Mouse (Mus musculus): ENCODE data around the gene Os9.
"Not testable (repeated sequence)": the region's sequence is repeated elsewhere in the genome, so short reads cannot be mapped to it uniquely, and the experiment has no call there.

Gene Os9

DNA sequence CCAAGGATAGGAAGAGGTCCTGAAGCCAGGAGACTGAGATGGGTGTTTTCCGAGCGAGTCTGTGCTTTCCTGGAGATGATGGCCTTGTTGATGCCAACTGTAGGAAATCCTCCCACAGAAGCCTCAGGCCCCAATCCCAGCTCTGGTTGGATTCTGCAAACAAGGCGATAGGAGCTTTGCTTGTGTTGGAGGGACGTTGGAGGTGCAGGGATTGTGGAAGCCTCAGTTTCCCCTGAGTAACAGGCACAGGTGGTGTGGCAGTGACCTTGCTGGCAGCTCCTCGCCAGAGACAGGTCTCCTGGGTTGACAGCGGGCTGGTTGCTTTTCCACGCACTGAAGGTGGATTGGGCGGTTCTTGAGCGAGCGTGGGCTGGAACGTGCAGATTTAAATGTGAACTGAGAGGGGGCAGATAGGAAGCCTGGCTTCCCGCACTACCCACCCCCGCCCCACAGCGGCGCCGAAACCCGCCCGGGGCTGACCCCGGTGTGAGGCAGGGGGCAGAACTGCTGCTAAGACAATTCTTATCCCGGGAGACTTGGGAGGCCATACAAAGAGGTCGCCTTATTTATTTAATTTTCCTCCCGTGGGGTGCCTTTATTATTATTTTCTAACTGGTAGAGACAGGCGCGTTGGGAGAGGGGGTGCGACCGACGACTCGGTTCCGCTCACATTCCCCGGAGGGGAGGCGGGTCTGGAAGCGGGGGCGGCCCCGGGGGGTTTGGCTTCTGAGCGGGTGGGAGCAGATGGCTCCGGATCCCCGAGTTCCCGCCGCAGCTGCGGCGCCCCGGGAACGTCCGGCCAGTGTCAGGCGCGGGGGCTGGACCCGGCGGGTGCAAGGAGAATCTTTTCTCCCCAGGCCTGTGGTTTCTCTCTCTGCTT, 39.8 kb downstream of the Os9 start:
- no peak for DNase-seq (ENCODE audit: low spot score)

DNA sequence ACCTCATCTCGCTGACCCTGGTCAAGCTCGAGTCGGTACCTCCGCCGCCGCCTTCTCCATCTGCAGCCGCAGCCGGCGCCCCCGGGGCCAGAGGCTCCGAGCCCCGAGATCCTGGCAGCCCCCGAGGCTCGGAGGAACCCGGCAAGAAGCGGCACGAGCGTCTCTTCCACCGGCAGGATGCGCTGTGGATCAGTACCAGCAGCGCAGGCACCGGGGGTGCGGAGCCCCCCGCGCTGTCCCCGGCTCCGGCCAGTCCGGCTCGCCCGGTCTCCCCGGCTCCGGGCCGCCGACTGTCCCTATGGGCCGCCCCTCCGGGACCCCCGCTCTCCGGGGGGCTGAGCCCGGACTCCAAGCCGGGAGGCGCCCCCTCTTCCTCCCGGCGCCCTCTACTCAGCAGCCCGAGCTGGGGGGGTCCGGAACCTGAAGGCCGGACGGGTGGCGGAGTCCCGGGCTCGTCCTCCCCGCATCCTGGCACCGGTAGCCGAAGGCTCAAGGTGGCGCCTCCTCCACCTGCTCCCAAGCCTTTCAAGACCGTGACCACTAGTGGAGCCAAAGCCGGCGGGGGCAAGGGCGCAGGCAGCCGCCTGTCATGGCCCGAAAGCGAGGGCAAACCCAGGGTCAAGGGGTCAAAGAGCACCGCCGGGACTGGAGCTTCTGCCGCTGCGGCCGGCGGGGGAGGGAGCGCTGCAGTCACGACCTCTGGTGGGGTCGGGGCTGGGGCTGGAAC, 41.1 kb downstream of the Os9 start:
- DNase-seq (ENCODE audit: low spot score), result peak; percentile 63

DNA sequence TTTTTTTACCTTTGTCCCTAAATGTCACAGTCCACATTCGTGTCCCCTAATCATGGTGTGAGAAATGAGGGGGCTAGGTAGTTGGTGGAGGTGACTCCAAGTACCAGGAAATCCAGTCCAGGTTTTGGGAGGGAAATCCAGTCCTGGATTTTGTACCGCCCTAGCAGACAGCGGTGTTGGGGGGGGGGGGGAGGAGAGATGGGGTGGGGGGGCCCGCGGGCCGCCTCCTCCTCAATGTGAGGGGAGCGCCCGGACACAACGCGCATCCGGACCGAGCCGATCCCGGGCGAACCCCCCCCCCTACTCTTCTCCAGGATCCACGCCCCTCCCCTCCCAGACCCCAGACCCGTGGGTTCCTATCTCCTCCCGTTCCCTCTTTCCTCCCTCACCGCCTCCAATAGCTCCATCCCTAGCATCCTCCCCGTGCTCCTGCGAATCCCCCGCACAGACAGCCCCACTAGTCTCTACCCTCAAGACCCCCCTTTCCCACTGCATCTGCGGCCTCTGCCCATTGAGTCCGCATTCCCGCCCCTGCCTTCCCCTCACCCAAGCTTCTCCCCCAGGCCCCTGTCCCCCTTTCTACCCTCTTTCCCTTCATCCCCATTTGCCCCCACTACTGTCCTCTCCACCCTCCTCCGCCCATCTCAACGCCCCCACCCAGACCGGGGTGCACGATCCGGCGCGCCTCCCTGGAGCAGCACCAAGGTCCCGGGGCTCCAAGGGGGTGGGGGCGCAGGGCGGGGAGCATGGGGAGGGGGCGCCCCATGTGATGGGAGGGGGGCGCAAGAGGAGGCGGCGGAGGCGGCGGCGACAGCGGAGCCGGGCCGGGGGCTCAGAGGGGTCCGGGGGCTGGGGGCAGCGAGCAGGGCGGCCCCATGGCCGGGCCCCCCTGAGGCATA, 42.0 kb downstream of the Os9 start:
- DNase-seq (ENCODE audit: low spot score), result peak; percentile 64

DNA sequence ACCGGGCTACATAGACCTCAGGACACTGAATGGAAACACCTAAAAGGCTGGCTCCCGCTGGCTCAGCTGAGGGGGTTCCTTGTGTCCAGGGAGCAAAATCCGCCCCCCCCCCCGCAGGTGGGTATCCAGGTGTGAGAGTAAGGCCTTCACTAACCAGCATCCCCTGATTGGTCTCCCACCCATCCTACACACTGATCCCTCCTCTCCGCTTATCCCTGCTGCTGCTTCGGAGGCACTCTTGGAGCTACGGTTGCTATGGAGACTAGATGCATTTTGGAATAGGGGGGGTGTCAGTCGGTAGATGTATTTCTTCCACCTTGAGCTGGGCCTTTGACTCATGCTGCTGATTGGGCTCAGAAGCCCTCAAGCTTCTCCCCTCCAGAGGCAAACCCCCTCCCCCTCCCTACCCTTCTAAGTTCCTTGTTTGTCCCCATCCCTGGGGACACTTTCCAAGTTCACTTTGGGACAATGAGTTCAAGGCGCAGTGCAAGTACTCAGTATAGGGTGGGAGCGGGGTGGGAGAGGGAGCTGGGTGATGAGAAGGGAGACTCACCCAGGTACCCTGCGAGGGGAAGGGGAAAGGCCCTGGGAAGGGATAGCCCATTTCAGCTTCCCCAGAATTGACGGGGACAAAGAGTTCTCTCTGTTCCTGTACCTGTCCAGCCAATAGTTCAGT, 42.8 kb downstream of the Os9 start:
- no peak for DNase-seq (ENCODE audit: low spot score)

DNA sequence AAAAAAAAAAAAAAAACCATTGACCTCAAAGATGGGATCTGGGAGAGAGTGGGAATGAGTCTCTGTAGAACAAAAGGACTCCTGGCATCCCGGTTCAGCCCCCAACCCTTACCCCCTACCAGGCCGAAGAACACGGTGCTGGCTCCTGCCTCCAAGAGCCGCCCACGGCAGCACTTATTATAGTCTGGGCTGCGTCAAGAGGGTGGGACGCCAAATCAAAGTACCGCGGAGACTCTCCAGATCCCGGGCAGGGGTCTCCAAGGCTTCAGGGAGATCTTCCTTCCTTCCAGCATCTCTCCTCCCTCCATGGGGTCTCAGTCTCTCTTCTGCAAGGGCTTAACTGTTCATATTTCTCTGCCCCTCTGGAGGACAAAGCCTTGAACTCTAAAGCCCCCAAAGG, 43.4 kb downstream of the Os9 start:
- DNase-seq (ENCODE audit: low spot score), result no peak

DNA sequence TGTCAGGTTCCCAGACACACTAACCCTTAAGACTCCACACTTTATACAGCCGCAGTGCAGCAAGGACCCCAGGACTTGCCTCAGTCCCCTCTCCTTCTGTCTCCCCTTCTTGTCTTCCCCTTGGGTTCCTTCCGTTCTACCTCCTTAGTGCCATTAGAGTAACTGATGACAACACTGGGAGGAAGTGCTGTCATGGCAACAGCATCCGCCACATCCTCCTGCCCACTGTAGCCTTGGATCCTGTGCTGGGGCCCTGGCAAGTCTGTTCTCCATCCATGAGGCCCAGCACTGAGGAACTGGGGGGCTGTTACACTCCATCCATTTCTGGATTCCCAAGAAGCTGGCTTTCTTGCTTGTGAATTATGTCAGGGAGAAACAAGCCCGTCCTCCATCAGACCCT, 44.8 kb downstream of the Os9 start:
- DNase-seq (ENCODE audit: low spot score), result no peak

DNA sequence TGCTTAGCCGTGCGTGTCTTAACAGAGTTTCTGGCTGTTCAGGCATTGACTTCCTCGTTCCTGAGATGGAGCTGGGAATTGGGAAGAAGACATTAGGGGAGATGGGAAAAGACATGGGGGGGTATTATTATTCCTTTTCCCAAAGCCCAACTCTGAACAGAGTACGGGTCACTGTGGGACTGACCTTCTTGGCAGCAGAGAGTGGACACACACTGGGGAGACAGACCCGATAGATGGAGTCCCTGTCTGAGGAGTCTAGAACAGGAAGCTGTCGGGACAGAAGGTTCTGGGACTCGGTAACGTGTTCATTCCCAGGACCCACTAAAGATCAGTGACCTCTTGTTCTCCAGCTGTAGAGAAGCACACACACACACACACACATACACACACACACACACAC, 45.3 kb downstream of the Os9 start:
- no peak for DNase-seq (ENCODE audit: low spot score)

DNA sequence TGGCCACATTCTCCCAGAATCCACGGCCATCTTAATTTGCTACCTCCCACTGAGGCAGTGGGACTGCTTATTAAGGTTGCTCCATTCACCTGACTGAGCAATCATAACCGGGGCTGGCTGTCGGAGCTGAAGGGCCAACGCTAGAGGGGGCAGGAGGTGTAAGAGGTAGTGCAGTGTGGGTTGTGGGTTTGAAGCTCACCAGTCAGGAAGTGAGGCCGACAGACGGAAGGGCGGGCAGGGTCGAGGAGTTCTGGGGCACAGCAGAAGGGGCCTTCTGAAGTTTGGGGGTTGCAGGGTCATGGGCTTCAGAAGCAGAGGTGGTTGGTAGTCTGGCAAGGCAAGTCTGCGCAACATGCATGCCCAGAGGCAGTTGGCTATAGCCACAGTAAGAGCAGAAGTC, 45.9 kb downstream of the Os9 start, which contains the start of gene Agap2:
Gene Agap2 (plus strand): TSS at position 205 of the 400 bp plus-strand sequence.
- DNase-seq (ENCODE audit: low spot score), result no peak

DNA sequence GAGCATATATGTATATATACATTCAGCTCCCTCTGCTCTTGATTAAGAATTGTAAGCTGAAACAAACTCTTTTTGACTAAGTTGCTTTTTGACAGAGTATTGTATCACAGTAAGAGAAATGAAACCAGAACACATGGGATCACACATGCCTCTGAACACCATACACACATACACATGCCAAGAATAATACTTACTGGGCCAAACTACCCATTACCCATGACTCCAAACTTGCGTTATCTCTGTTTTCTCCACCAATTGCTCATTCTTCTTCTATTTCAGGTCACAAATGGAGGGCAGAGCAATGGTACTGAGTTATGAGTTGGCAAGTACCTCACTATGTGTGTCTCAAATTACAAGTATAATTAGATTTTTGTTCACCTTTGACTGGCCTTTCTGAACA, 47.0 kb downstream of the Os9 start:
- DNase-seq (ENCODE audit: low spot score), result no peak

DNA sequence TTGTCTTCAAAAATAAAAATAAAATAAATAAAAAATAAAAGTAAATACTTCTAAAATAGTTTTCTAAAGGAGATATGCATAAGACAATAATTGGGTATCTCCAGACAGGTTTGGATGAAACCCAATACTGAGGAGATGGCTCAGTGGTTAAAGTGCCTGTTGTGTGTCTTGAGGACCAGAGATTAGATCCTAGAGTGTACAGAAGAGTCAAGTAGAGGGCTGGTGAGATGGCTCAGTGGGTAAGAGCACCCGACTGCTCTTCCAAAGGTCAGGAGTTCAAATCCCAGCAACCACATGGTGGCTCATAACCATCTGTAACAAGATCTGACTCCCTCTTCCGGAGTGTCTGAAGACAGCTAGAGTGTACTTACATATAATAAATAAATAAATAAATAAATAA, 48.0 kb downstream of the Os9 start:
- not testable (repeated sequence) for DNase-seq (ENCODE audit: low spot score)

DNA sequence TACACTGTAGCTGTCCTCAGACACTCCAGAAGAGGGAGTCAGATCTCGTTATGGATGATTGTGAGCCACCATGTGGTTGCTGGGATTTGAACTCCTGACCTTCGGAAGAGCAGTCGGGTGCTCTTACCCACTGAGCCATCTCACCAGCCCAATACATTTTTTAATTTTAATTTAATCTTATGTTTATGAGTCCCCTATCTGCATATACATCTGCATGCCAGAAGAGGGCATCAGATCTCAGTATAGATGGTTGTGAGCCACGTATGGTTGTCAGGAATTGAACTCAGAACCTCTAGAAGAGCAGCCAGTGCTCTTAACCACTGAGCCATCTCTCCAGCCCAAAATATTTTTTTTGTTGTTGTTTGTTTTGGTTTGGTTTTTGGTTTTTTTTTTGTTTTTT, 48.7 kb downstream of the Os9 start:
- not testable (repeated sequence) for DNase-seq (ENCODE audit: low spot score)

DNA sequence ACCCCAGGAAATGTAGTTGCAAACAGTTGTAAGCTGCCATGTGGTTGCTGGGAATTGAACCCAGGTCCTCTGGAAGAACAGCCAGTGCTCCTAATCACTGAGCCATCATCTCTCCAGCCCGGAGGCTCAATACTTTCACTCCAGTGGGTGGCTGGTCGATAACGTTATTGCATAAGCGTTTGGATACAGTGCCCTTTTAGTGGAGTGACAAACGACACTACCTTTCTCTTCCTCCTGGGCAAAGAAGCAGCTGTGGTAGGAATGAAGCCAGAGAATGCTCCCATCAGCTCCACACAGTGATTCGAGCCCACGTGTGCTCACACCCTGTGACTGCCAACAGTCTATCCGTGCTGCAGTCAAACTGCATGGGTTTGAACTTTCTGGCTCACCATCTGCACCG, 49.7 kb downstream of the Os9 start:
- no peak for DNase-seq (ENCODE audit: low spot score)

DNA sequence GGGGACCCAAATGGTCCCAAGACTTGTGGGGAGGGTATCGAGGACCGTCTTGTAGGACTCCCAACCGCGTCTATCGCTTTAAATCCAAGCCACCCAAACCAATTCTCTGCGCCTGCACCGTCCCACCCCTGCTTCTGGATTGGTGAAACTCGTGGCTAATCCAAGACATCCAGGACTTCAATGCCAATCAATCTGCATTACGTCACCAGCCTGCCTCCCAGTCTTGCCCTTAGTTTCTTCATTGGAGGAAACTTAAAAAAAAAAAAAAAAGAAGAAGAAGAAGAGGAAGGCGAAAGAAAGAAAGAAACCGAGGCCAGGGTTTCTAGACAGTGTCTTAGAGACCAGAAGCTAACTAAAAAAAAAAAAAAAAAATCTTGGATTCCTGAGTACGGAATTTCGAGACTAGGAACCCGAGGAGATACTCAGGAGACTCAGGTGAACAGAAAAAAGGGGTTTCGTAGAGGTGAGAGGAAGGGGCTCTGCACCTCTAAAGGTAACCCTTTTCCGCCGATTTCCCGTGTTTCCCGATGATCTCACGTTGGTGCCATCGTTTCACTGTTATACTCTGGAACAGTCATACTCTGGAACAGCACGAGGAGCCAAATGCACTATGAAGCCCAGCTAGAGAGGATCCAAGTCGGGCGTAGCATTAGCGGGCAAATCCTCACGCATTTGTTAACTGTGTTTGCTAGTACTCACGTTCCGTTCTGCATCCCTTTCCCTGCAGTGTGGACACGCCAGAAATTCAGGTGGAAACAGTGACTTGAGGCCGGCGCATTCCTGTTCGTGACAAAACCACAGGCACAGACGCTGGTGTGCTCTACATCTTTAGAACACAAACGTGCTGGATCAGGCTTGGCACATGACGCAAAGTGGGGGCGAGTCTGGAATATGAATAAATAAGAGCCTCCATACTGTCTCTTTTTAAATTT, 50.5 kb downstream of the Os9 start, which contains the start of gene Tspan31:
Gene Tspan31 (minus strand): TSS at position 75 of the 932 bp plus-strand sequence.
- DNase-seq (ENCODE audit: low spot score), result peak; percentile 99

DNA sequence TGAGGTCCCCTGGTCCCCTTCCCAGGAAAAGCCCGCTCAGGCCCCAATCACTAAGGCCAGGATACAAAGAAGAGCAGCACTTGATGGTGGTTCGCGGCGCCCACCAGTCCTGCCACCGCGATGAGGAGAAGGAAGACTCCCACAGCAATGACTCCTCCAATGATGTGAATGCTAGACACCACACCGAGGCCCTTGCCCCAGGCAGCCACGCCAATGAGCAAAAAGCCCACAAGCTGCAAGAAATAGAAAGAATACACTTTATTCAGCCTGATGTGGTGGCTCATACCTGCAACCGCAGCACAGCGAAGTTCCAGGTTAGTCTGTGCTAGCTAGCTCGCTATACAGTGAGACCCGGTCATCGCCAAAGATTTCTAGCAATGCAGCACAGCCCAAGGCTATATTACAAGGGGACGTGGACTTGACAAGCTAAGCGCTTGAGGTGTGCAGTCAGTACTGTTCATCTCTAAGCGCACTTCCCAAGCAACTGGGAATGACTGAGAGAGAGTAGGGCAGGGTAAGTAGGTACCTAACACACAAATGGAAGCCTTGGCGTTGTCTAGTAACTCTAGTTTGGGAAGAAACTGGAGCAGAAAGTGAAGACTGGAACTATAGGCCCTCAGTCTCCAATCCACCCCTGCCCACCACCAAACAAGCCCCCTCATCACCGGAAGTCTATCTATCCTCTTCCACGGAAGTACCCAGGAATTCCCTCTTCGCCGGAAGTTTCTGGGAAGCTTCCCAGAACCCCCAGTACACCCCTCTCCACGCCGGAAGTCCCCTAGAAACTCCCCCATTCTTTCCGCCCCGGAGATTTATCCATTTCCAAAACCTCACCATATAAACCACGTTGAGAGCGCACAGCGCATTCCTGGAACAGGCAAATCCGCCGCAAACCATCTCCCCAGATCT, 51.4 kb downstream of the Os9 start:
- DNase-seq (ENCODE audit: low spot score), result peak; percentile 67

DNA sequence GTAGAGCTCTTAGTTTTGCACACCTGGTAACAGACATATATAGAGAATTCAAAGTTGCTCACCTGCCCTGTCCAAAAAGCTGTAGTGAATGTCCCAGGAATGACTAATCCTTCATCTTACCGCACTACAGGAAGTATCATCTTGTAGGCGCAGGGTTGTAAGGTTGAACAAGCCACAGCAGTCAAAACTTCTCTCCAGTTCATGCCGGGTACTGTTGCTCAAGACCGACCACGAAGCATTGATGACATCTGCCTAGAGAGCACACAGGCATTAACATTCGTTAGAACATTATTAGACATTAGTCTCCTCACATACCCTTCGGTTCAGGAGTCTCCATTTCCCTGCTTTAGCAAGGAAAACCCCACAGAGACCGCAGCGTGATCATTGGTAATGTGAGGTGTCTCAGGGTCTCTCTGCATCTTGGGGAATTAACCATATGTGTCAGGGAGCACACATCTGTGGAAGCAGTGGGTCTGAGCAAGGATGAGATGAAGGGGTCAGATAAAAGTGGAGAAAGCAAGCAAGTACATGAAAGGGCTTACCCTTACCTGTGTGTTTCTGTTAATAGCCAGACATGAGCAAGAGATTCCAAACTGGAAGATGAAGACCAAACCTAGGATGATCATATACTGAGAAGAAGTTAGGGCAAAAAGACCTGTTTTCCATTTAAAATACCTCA, 52.4 kb downstream of the Os9 start:
- DNase-seq (ENCODE audit: low spot score), result no peak

DNA sequence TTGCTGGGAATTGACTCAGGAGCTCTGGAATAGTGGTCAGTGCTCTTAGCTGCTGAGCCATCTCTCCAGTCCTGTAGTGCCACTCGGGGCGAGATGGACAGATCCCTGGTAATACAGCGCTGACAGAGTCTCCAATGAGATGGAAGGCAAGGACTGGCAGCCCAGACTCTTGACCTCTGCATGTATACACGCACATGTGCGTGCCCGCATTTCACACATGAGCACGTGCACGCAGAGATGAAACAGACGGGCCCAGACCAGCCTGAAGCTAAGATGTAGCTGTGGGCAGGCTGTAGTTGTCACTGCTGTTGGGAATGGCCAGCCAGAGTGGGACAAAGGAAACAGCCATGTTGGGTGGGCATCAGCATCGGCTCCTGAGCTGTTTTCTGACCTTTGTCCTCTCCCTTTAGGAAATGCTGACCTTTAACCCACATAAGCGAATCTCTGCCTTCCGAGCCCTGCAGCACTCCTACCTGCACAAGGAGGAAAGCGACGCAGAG, 54.4 kb downstream of the Os9 start:
- no peak for DNase-seq (ENCODE audit: low spot score)

DNA sequence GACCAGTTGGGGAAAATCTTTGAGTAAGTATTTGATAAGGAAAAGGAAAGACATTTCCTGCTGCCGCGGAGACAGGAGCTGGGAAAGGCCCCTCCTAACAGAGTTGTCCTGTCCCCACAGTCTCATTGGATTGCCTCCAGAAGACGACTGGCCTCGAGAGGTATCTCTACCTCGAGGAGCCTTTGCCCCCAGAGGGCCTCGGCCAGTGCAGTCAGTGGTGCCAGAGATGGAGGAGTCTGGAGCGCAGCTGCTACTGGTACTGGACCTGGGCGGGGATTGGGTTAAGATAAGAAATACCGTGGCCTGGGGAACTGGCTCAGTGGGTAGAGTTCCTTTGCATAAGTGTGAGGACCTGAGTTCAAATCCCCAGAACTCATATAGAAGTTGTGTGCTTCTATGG, 55.0 kb downstream of the Os9 start:
- DNase-seq (ENCODE audit: low spot score), result no peak

Measured in embryo, embryonic 10 days (tissue).